Mouse (Mus musculus) heart, adult 2 months (tissue): ENCODE data around the gene Rrbp1. TPM values are rescaled to one million over a fixed set of nuclear protein-coding genes. Genes with fewer than 3 reads are reported as not detected.

Experiments
- DNase-seq, 2 experiments: peaks; one replicate each; pipeline ENCODE4 v3.0.0; 2021
- H3K27ac ChIP-seq: fragments of 200-600 bp; 2 replicates; pipeline ENCODE4 v1.8.1; 2022
- H3K27me3 ChIP-seq: fragments of 200-500 bp; 2 replicates; pipeline ENCODE4 v1.6.1; 2012; ENCODE audit warnings: mild to moderate bottlenecking, low read length, inconsistent platforms, mixed read lengths; ENCODE audit not compliant: control insufficient read depth, insufficient read depth
- H3K36me3 ChIP-seq: fragments of 200-500 bp; 2 replicates; pipeline ENCODE4 v1.6.1; 2012; ENCODE audit warnings: low read length, inconsistent platforms; ENCODE audit not compliant: control insufficient read depth, insufficient read depth
- H3K4me1 ChIP-seq: fragments of 200-500 bp; 2 replicates; pipeline ENCODE4 v1.6.1; 2011; ENCODE audit warnings: low read length; ENCODE audit not compliant: control insufficient read depth, insufficient read depth
- H3K4me3 ChIP-seq: fragments of 200-600 bp; 2 replicates; pipeline ENCODE4 v1.8.1; 2022
- H3K79me2 ChIP-seq: fragments of 200-500 bp; replicated peaks from 2 replicates; pipeline ENCODE4 v1.6.1; 2012; ENCODE audit warnings: mild to moderate bottlenecking, inconsistent platforms, low read length, moderate library complexity, mixed read lengths; ENCODE audit not compliant: control insufficient read depth, insufficient read depth
- H3K9ac ChIP-seq: fragments of 200-500 bp; 2 replicates; pipeline ENCODE4 v1.6.1; 2012; ENCODE audit warnings: low read depth, mild to moderate bottlenecking, control low read depth, inconsistent platforms, low read length, mixed read lengths
- CTCF ChIP-seq: fragments of 200-600 bp; IDR thresholded peaks from 2 replicates; pipeline ENCODE4 v1.8.1; 2022; ENCODE audit warnings: antibody characterized with exemption, mild to moderate bottlenecking, moderate library complexity
- EP300 ChIP-seq: fragments of 200-500 bp; IDR thresholded peaks from 2 replicates; pipeline ENCODE4 v1.6.1; 2011; ENCODE audit warnings: low read depth, low read length, control low read depth; ENCODE audit not compliant: insufficient read depth
- POLR2A ChIP-seq: fragments of 200-500 bp; IDR thresholded peaks from 2 replicates; pipeline ENCODE4 v1.6.1; 2011; ENCODE audit warnings: mild to moderate bottlenecking, low read depth, low read length, control low read depth; ENCODE audit not compliant: insufficient read depth
- WGBS: fragments of 180-500 bp; shearing (Covaris S2); methylation state at CpG from one replicate; pipeline ENCODE4 v1.1.7; 2018; 5-methylcytosine and 5-hydroxymethylcytosine counted together
- intact Hi-C: fragments of 180-260 bp; cut with DNase I; formaldehyde crosslinking; loops from one replicate; pipeline ENCODE4 v1.15.1; 2025
- polyA plus RNA-seq: library from polyadenylated mRNA; depleted of rRNA; stranded (reverse); fragments of >200 nt; gene quantifications from 2 replicates; pipeline ENCODE4 v1.2.3, GENCODE M21; 2012
- total RNA-seq, 2 experiments: library from RNA; stranded (reverse); gene quantifications; 2 replicates each; pipeline ENCODE4 v1.2.3; 2021

Gene Rrbp1
- total and polyA plus RNA-seq, 3 experiments, result 47.2 to 117 (median 106) TPM

GRCm38 (mm10) chr2:144022441-144022840 lies 11.4 kb upstream of the Rrbp1 start:
- Histone ChIP-seq H3K36me3 (no peaks in the 10 kb centered on the region), H3K4me3 (no peak overlapping the region), H3K4me1 (no peaks in the 10 kb centered on the region), H3K27me3 (no peaks in the 10 kb centered on the region), H3K79me2 (no peaks in the 10 kb centered on the region), H3K27ac (no peak overlapping the region), H3K9ac (no peak overlapping the region)
- TF ChIP-seq POLR2A (no peak), EP300 (no peak), CTCF (no peak)
- intact Hi-C loops, result no loop called here
- DNase-seq, result no peak
- 92% methylated on average over 3 of the region's 3 CpGs for WGBS

DNA sequence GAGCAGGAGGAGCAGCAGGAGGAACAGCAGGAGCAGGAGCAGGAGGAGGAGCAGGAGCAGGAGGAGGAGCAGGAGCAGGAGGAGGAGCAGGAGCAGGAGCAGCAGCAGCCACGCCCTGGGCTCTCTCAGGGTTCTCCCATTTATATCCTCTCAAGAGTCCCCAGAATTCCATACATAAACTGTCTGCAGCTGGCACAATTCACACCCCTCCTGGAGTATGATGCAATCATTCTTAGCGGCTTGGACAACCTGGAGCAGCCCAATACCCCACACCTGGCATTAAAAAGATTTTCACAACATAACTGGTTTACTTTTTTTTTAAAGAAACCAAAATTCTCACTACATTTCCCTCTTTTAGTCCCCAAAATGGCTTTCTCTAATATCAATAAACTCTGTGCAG lies 8.9 kb upstream of the Rrbp1 start:
- no peaks in the 10 kb centered on the region for H3K36me3 ChIP-seq
- no peaks in the 10 kb centered on the region for H3K27me3 ChIP-seq
- 72% methylated on average over 2 of the region's 2 CpGs for WGBS
- H3K9ac ChIP-seq, result no peak overlapping the region
- no peak overlapping the region for H3K27ac ChIP-seq
- no peaks in the 10 kb centered on the region for H3K79me2 ChIP-seq
- DNase-seq, result no peak
- no peaks in the 10 kb centered on the region for H3K4me1 ChIP-seq
- intact Hi-C loops, result loop anchor here (10.0 kb wide), 1 partner anchor 145 kb away; no protein-coding TSS in a partner anchor
- H3K4me3 ChIP-seq, result no peak overlapping the region
- TF ChIP-seq POLR2A (no peak), CTCF (no peak)

GRCm38 (mm10) chr2:144015861-144016260 lies 4.8 kb upstream of the Rrbp1 start:
- intact Hi-C loops, result loop anchor here (10.0 kb wide), 1 partner anchor 149 kb away; no protein-coding TSS in a partner anchor
- H3K36me3 ChIP-seq, result no peaks in the 10 kb centered on the region
- no peak overlapping the region for H3K27ac ChIP-seq
- H3K79me2 ChIP-seq, result no peaks in the 10 kb centered on the region
- 86% methylated on average over 9 of the region's 9 CpGs for WGBS
- DNase-seq, result no peak
- no peak overlapping the region for H3K9ac ChIP-seq
- no peak overlapping the region for H3K4me3 ChIP-seq
- TF ChIP-seq POLR2A, result no peak
- TF ChIP-seq EP300, result no peak
- no peak for TF ChIP-seq CTCF
- H3K27me3 ChIP-seq, result no peaks in the 10 kb centered on the region
- no peaks in the 10 kb centered on the region for H3K4me1 ChIP-seq

GRCm38 (mm10) chr2:144014481-144014880 lies 3.4 kb upstream of the Rrbp1 start:
- intact Hi-C loops, result loop anchor here (5.0 to 10.0 kb wide), 2 partner anchors 73 to 150 kb away; no protein-coding TSS in a partner anchor
- TF ChIP-seq POLR2A (no peak), CTCF (no peak), EP300 (no peak)

GRCm38 (mm10) chr2:144014051-144014450 lies 3.0 kb upstream of the Rrbp1 start:
- TF ChIP-seq POLR2A (no peak), EP300 (no peak), CTCF (no peak)
- H3K9ac ChIP-seq, result no peak overlapping the region
- 89% methylated on average over 11 of the region's 11 CpGs for WGBS
- H3K36me3 ChIP-seq, result peaks cover 2% of the 10 kb centered on the region; the same call in 1 of the 2 replicates
- peak in 1 of 2 experiments; percentile 12 for DNase-seq
- H3K27me3 ChIP-seq, result no peaks in the 10 kb centered on the region
- intact Hi-C loops, result loop anchor here (5.0 to 10.0 kb wide), 2 partner anchors 73 to 151 kb away; no protein-coding TSS in a partner anchor
- no peak overlapping the region for H3K27ac ChIP-seq
- peaks cover 5% of the 10 kb centered on the region for H3K4me1 ChIP-seq
- no peaks in the 10 kb centered on the region for H3K79me2 ChIP-seq
- H3K4me3 ChIP-seq, result no peak overlapping the region

More at GRCm38 (mm10) chr2:144014481-144014880, 3.4 kb upstream of the Rrbp1 start:
- Histone ChIP-seq H3K9ac (no peak overlapping the region), H3K36me3 (no peaks in the 10 kb centered on the region), H3K27me3 (no peaks in the 10 kb centered on the region), H3K4me1 (peaks cover 3% of the 10 kb centered on the region), H3K4me3 (no peak overlapping the region), H3K79me2 (no peaks in the 10 kb centered on the region), H3K27ac (no peak overlapping the region)
- peak in 1 of 2 experiments; percentile 9 for DNase-seq
- 66% methylated on average over 5 of the region's 5 CpGs for WGBS

DNA sequence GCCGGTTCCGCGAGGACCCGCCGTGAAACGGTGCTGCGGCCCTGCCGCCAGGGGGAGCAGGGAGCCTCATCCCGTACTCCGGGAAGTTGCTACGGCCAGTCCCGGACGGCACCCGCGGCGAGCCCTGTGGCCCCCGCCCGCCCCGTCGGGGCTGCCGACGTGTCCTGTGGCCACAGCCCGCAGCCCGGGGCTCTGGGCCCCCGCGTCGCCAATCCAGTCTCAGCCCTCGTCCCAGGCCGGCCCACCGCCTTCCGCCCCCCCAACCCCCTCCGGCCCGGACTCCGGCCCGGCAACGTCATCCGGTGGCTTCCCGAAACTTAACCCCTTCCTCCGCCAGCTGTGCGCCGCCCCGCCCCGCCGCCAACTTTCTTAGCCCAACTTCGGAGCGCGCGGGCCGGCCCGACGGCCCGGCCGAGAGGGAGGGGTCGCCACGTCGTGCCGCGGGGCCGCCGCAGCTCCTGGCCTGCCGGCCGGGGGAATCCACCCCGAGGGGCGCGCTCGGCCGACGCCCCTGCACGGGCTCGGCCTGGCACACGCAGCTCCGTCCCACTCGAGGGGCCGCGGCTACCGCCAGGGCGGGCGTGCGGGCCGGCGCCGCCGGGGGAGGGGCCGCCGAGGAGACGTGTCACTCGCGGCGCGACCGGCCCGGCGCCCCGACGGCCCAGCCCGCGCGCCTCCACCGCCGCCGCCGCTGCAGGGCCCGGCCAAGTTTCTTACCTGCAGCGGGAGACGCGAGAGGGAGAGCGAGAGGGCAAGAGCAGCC lies 600 bp downstream of the Rrbp1 start:
- peak overlapping the region; percentile 77 for H3K27ac ChIP-seq
- H3K9ac ChIP-seq, result peak overlapping the region; percentile 98
- peak; percentile 90 to 92 for DNase-seq
- peak overlapping the region; percentile 87 for H3K4me3 ChIP-seq
- H3K27me3 ChIP-seq, result no peaks in the 10 kb centered on the region
- H3K79me2 ChIP-seq, result peaks cover 8% of the 10 kb centered on the region; the same call in 1 of the 2 replicates
- intact Hi-C loops, result loop anchor here (2.0 to 10.0 kb wide), 4 partner anchors 77 to 206 kb away; no protein-coding TSS in a partner anchor
- peaks cover 19% of the 10 kb centered on the region for H3K4me1 ChIP-seq
- TF ChIP-seq POLR2A (0 out of 2 replicates have a peak, but pooled peaks have one; percentile 14), EP300 (0 out of 2 replicates have a peak, but pooled peaks have one; percentile 16), CTCF (no peak; the same call in 1 of the 2 replicates)
- H3K36me3 ChIP-seq, result peaks cover 23% of the 10 kb centered on the region; the same call in 1 of the 2 replicates
- under 1% methylated on average over 102 of the region's 107 CpGs for WGBS
